Mouse (Mus musculus) thymus, adult 2 months (tissue): ENCODE results near the gene Oaz3.

ENCODE experiments used
- CTCF ChIP-seq: fragments of 200-500 bp; IDR thresholded peaks from 2 replicates; pipeline ENCODE4 v1.5.1; 2012; ENCODE audit warnings: mild to moderate bottlenecking, control low read depth, low read length, moderate library complexity, borderline replicate concordance; ENCODE audit not compliant: control insufficient read depth, poor library complexity, insufficient read depth; ENCODE audit errors: extremely low read depth
- POLR2A ChIP-seq: fragments of 200-500 bp; IDR thresholded peaks from 2 replicates; pipeline ENCODE4 v1.6.1; 2012; ENCODE audit warnings: mild to moderate bottlenecking, low read length, control low read depth, moderate library complexity; ENCODE audit not compliant: control insufficient read depth, poor library complexity, insufficient read depth; ENCODE audit errors: extremely low read depth

DNA sequence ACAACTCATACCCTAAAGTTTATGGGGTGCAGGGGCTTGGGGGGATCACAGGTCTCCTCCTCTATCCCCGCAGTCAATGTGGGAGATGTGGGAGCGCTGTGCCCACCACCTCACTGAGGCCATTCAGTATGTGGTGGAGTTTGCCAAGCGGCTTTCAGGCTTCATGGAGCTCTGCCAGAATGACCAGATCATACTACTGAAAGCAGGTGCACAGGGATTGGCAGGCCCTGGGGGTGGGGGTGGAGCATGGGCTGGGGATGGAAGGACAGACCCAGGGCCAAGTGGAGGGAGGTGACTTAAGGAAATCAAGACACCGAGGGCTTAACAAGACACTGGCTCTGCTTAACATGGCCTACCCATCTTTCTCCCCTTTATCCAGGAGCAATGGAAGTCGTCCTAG lies 52.7 kb downstream of the Oaz3 start:
- TF ChIP-seq CTCF (no peak), POLR2A (no peak)
